Mouse (Mus musculus) hindbrain, embryonic 13.5 days (tissue): ENCODE measurements around the gene Krt7. TPM values are rescaled to one million over a fixed set of nuclear protein-coding genes. Genes with fewer than 3 reads are reported as not detected.

Experiments
- ATAC-seq: fragments of 200-750 bp; cut with Nextera tagmentation; 2 replicates; pipeline ENCODE4 v1.8.0; 2017; ENCODE audit warnings: moderate TSS enrichment; ENCODE audit not compliant: low FRiP score
- H3K27ac ChIP-seq: fragments of 300-500 bp; sonication (generic); 2 replicates; pipeline ENCODE4 v1.5.1; 2015; ENCODE audit warnings: inconsistent platforms, mild to moderate bottlenecking, moderate library complexity
- H3K27me3 ChIP-seq: fragments of 300-500 bp; sonication (generic); 2 replicates; pipeline ENCODE4 v1.6.1; 2015; ENCODE audit warnings: mild to moderate bottlenecking, inconsistent platforms
- H3K36me3 ChIP-seq: fragments of 300-500 bp; sonication (generic); 2 replicates; pipeline ENCODE4 v1.6.1; 2015; ENCODE audit warnings: mild to moderate bottlenecking, inconsistent platforms
- H3K4me1 ChIP-seq: fragments of 300-500 bp; sonication (generic); replicated peaks from 2 replicates; pipeline ENCODE4 v1.6.1; 2015; ENCODE audit warnings: inconsistent platforms
- H3K4me2 ChIP-seq: fragments of 300-500 bp; sonication (generic); 2 replicates; pipeline ENCODE4 v1.6.1; 2015; ENCODE audit warnings: inconsistent platforms, mild to moderate bottlenecking, moderate library complexity
- H3K4me3 ChIP-seq: fragments of 300-500 bp; sonication (generic); 2 replicates; pipeline ENCODE4 v1.5.1; 2015; ENCODE audit warnings: mild to moderate bottlenecking, inconsistent platforms
- H3K9ac ChIP-seq: fragments of 300-500 bp; sonication (generic); 2 replicates; pipeline ENCODE4 v1.6.1; 2015; ENCODE audit warnings: mild to moderate bottlenecking, inconsistent platforms
- H3K9me3 ChIP-seq: fragments of 300-500 bp; sonication (generic); 2 replicates; pipeline ENCODE4 v1.6.1; 2016; ENCODE audit warnings: inconsistent platforms
- WGBS: fragments of 180-500 bp; shearing (Covaris S2); methylation state at CpG from one replicate; pipeline ENCODE4 v1.1.7; 2015; 5-methylcytosine and 5-hydroxymethylcytosine counted together
- microRNA counts: library from miRNA; unstranded; fragments of <30 nt; microRNA quantifications from one replicate; lab custom pipeline; 2016
- microRNA-seq: library from miRNA; unstranded; fragments of <30 nt; microRNA quantifications from one replicate; pipeline ENCODE4, GENCODE M21; 2016
- polyA plus RNA-seq: library from polyadenylated mRNA; unstranded; fragments of >200 nt; fragmentation: Nextera tagmentation; extraction: Ambion mirVana; gene quantifications from 2 replicates; pipeline ENCODE4 v1.2.1, GENCODE M21; 2015

Krt7 gene
- polyA plus RNA-seq, 1 experiment from 2014 or later: 0.77 TPM

DNA sequence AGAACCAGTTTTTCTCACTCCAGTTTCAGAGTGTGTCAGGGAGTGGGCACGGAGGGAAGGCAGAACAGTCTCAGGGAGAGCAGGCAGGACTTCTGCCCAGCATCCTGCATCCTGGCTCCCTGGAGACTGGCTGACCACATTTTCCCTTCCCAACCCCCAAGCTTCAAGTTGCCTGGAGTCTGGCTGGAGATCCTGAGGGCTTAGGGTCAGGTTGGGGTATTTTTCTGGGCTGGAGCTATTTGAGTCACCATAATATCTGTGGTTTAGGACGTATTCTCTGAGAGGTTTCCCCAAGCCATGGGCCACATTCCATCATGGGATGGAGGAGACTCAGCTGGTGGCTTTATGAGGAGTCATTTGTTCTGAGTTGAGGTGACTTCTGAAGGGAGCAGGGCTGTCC lies 44.4 kb downstream of the Krt7 start:
- no peak for ATAC-seq
- peaks cover 17% of the 10 kb centered on the region for H3K4me1 ChIP-seq

DNA sequence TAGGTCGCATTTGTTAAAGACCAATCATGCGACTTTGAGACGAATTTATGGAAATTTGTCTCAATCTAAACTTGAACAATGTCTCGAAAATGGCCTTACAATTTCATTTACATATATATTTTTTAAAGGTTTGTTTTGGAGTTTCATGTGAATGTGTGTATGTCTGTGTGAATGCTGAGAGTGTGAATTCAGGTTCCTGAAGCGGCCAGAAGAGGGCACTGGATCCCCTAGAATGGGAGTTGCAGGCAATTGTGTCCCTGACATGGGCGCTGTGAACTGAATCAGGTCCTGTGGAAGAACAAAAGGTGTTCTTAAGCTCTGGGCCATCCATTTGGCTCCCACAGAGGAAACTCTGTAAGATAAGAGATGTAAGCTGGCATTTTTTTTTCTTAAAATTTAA lies 45.0 kb downstream of the Krt7 start:
- Histone ChIP-seq H3K4me3 (no peak overlapping the region), H3K9ac (no peak overlapping the region), H3K36me3 (no peaks in the 10 kb centered on the region), H3K27me3 (peaks cover 7% of the 10 kb centered on the region; the same call in 1 of the 2 replicates), H3K4me1 (peaks cover 17% of the 10 kb centered on the region), H3K27ac (no peak overlapping the region), H3K4me2 (no peak overlapping the region), H3K9me3 (no peaks in the 10 kb centered on the region)
- no peak for ATAC-seq
- WGBS: 89% methylated on average over 6 of the region's 6 CpGs

More for the DNA sequence above, 44.4 kb downstream of the Krt7 start:
- H3K27me3 ChIP-seq: peaks cover 7% of the 10 kb centered on the region; the same call in 1 of the 2 replicates
- H3K4me3 ChIP-seq: no peak overlapping the region
- H3K9ac ChIP-seq: no peak overlapping the region
- no peaks in the 10 kb centered on the region for H3K36me3 ChIP-seq
- 94% methylated on average over 2 of the region's 2 CpGs for WGBS
- no peak overlapping the region for H3K4me2 ChIP-seq
- H3K27ac ChIP-seq: no peak overlapping the region
- no peaks in the 10 kb centered on the region for H3K9me3 ChIP-seq

DNA sequence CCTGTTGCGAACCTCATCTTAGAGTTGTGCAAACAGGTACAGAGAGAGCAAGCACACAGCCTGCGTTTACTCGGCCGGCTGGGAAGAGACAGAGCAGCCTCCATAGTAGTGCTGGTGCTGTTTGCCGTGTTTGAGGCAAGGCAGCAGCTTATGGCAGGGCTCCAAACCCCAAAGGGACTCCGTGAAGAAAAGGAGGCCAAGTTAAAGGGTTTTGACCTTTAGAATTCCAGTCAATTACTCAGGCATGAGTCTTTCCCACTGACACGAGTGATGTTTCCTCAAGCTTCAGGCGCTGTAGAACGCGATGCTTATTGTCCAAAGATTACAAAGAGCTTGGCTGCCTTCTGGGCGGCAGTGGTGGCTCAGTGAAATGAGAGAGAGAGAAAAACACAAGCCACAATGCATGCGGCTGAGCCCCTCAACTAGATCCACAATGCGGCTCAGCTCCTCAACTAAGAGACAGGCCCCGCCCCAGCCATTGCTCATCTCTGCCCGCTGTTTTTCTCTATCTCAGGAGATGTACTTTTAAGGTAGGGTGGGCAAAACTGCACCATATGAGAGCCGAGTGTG lies 47.6 kb downstream of the Krt7 start:
- 42% methylated on average over 16 of the region's 16 CpGs for WGBS
- H3K9ac ChIP-seq: no peak overlapping the region

DNA sequence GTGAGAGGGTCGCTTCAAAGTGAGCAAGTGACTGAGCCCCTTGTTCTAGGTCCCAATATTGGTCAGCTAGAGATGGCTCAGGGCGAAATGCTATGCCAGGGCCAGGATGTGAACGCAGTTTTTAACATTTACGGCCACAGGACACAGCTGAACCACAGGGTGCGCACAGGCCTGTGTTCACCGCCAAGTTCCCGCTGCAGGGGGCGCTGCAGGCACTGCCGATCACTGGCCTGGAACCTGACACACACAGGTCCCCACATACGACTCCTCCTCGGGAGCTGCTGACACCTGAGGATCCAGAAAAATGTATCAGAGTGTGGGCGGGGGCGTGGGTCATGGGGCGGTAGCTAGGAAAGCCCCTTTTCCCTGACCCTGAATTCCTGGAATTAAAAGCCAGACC lies 48.4 kb downstream of the Krt7 start:
- H3K4me2 ChIP-seq: no peak overlapping the region
- no peaks in the 10 kb centered on the region for H3K9me3 ChIP-seq
- peaks cover 13% of the 10 kb centered on the region for H3K4me1 ChIP-seq
- H3K27ac ChIP-seq: no peak overlapping the region
- H3K9ac ChIP-seq: no peak overlapping the region
- WGBS: 86% methylated on average over 14 of the region's 14 CpGs
- 0 out of 2 replicates have a peak, but pooled peaks cover 4% of the 10 kb centered on the region for H3K27me3 ChIP-seq
- H3K4me3 ChIP-seq: no peak overlapping the region
- no peaks in the 10 kb centered on the region for H3K36me3 ChIP-seq
- no peak for ATAC-seq

More for the DNA sequence above, 47.6 kb downstream of the Krt7 start:
- Histone ChIP-seq H3K4me1 (peaks cover 13% of the 10 kb centered on the region), H3K4me2 (0 out of 2 replicates have a peak overlapping the region, but pooled peaks have one; percentile 2), H3K27me3 (0 out of 2 replicates have a peak, but pooled peaks cover 4% of the 10 kb centered on the region), H3K9me3 (no peaks in the 10 kb centered on the region), H3K36me3 (no peaks in the 10 kb centered on the region), H3K27ac (no peak overlapping the region), H3K4me3 (no peak overlapping the region)
- ATAC-seq: no peak

DNA sequence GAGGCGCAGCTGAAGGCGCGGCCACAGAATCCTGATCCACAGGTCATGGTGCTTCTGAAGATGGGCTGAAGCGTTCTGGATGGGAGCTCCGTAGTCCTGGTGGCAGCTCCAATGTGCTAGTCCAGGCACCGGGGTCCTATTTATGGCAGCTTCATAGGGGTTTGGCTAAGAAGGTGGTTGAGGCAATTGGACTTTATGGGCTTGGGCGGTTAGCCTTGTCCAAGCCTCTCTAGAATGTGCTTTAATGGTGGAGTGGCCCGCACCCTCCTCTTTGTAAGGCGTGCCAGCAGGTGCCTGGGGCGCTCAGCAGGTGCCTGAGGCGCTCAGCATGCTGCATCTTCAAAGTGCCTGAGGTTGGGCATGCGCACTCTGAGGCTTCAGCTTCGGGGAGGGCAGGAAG lies 52.8 kb downstream of the Krt7 start, which contains the start of gene Krt81:
Gene Krt81, minus strand, starts transcription at position 101 of the 400 bp plus-strand sequence.
- Histone ChIP-seq H3K9ac (no peak within 1 kb of the TSS), H3K9me3 (no peaks in the 10 kb centered on the region), H3K27ac (no peak within 1 kb of the TSS), H3K4me1 (peaks cover 7% of the 10 kb centered on the region), H3K4me2 (no peak within 1 kb of the TSS), H3K4me3 (no peak within 1 kb of the TSS), H3K27me3 (0 out of 2 replicates have a peak, but pooled peaks cover 4% of the 10 kb centered on the region), H3K36me3 (no peaks in the 10 kb centered on the region)
- no peak for ATAC-seq
- 88% methylated on average over 13 of the region's 13 CpGs for WGBS

DNA sequence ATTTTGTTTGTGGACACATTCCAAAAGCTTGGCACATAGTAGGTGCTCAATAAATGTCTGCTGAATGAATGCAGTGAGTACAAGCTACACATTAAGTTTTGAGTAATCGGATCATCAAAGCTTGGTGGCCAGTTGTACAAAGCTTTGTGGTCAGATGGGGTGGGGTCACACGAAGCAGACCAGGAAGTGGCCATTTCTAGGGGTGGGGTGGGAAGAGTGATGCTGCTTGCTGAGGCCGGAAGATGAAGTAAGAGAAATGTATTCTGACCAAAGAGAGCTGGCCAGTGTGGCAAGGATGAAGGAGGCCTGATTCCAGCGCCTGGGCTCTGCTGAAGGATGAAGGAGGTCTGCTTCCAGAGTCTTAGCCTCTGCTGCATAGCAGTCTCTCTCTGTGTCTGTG lies 58.2 kb downstream of the Krt7 start:
- Histone ChIP-seq H3K36me3 (no peaks in the 10 kb centered on the region), H3K4me1 (no peaks in the 10 kb centered on the region), H3K4me2 (no peak overlapping the region), H3K27me3 (no peaks in the 10 kb centered on the region), H3K9me3 (no peaks in the 10 kb centered on the region), H3K4me3 (no peak overlapping the region), H3K27ac (no peak overlapping the region), H3K9ac (no peak overlapping the region)
- 82% methylated on average over 4 of the region's 4 CpGs for WGBS
- no peak for ATAC-seq

DNA sequence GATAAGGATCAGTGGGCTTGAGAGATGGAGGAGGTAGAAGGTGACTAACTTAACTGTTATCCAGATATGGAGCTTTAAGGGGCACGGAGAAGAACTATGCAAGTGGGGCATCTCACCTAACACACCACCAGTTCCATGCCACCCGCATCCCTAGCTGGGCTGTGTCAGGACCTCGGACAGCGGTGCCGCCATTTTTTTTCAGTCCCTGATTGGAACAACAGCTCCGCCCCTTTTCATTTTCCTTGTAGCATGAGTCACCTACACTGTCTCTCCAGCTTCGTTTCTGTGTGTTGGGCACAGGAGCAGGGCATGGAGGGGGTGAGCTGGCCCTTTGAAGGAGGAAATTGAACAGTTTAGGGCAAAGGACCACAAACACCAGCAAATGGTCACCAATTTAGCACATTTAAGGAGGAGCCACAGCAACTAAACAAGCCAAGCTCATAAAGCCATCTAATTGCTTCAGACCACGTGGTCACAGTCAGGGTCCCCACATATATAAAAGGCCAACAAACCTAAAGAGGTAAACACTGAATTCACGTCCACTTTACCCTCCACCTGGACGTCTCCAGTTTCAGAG lies 62.2 kb downstream of the Krt7 start, which contains the start of gene Krt86:
Gene Krt86, plus strand, starts transcription at position 527 of the 577 bp plus-strand sequence.
- H3K4me3 ChIP-seq: no peak within 1 kb of the TSS
- H3K36me3 ChIP-seq: no peaks in the 10 kb centered on the region
- WGBS: 42% methylated on average over 10 of the region's 10 CpGs
- no peak within 1 kb of the TSS for H3K4me2 ChIP-seq
- no peaks in the 10 kb centered on the region for H3K4me1 ChIP-seq
- no peaks in the 10 kb centered on the region for H3K9me3 ChIP-seq
- no peak within 1 kb of the TSS for H3K9ac ChIP-seq
- no peak within 1 kb of the TSS for H3K27ac ChIP-seq
- ATAC-seq: no peak
- H3K27me3 ChIP-seq: 0 out of 2 replicates have a peak, but pooled peaks cover 7% of the 10 kb centered on the region

DNA sequence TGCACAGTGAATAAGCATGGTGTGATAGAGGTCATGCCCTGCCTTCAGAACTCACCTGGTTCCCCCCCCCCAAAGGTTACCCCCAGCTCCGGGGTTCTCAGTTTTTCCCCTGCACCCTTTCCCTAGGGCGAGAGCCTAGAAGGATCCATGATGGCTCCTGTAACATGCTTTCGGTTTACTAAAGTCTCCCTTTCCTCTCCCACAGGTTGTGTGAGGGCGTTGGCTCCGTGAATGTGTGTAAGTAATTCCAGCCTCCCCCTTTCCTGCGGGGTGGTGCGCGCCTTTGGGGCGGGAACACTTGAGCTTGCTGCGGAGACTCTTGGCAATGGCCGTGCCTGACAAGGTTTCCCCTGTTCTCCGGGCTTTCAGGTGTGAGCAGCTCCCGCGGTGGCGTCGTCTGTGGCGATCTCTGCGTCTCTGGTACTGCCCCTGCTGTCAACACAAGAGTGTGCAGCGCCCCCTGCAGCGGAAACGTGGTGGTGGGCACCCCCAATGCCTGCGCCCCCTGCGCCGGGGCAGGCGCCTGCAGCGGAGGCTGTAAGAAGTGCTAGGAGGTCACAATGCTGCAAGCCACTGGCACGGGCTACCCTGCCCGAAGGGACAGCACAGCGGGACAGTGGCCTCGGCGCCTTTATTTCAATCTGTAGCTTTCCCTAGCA lies 68.3 kb downstream of the Krt7 start:
- no peaks in the 10 kb centered on the region for H3K9me3 ChIP-seq
- peak overlapping the region; percentile 63 for H3K9ac ChIP-seq
- H3K27me3 ChIP-seq: 0 out of 2 replicates have a peak, but pooled peaks cover 12% of the 10 kb centered on the region
- no peak overlapping the region for H3K27ac ChIP-seq
- H3K36me3 ChIP-seq: no peaks in the 10 kb centered on the region
- 13% methylated on average over 31 of the region's 31 CpGs for WGBS
- no peak for ATAC-seq
- H3K4me2 ChIP-seq: peak overlapping the region; percentile 67
- H3K4me1 ChIP-seq: peaks cover 13% of the 10 kb centered on the region
- peak overlapping the region; percentile 31 for H3K4me3 ChIP-seq

DNA sequence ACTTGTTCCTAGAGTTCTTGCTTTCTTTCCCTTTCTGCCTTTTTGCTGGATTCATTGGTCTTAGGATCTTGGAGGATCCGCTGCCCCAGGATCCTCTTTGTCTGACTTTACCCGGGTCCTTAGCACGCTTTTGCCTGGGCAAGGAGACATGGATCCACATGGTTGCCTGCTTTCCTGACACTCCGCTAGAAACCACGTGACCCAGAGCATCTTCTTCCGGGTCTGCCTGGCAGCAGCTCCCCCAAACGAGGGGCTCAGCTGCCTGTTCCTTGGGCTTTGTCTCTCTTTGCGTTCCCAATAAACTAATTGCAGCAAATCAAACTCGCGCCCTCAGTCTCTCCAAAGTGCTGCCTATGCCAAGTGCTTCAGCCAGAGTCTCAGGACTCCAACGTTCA lies 68.8 kb downstream of the Krt7 start:
- WGBS: 30% methylated on average over 11 of the region's 11 CpGs
- no peak for ATAC-seq
- peak overlapping the region; percentile 63 for H3K9ac ChIP-seq
- H3K27ac ChIP-seq: no peak overlapping the region
- peak overlapping the region; percentile 67 for H3K4me2 ChIP-seq
- no peaks in the 10 kb centered on the region for H3K9me3 ChIP-seq
- 0 out of 2 replicates have a peak, but pooled peaks cover 12% of the 10 kb centered on the region for H3K27me3 ChIP-seq
- H3K4me1 ChIP-seq: peaks cover 13% of the 10 kb centered on the region
- H3K4me3 ChIP-seq: peak overlapping the region; percentile 31
- no peaks in the 10 kb centered on the region for H3K36me3 ChIP-seq

MicroRNAs within 50 kb of the gene (microRNA counts, 519-probe panel; counts per million panel counts)
- 51.3 counts per million for microRNA mmu-miR-1941-3p (lab: Ali Mortazavi, UCI)
- 51.3 counts per million for microRNA mmu-miR-1941-5p (lab: Ali Mortazavi, UCI)

Small RNA genes lying within 50 kb of the gene (microRNA-seq; reads per million reads assigned to microRNA genes)
- not detected for gene Mir1941

Other genes with a start within 250 kb of the Krt7 start
- 19.6 and 20.5 TPM in 2 replicates for gene Acvr1b, start 237.0 kb upstream of the Krt7 start, polyA plus RNA-seq
- 1.7 and 1.8 TPM in 2 replicates for gene Grasp, start 186.9 kb upstream of the Krt7 start, polyA plus RNA-seq
- gene Nr4a1, start 156.8 kb upstream of the Krt7 start, polyA plus RNA-seq: 4.9 and 5.0 TPM in 2 replicates
- 82.9 and 84.6 TPM in 2 replicates for gene Atg101, start 126.8 kb upstream of the Krt7 start, polyA plus RNA-seq
- 0.56 and 0.66 TPM in 2 replicates for gene 6030408B16Rik, start 117.8 kb upstream of the Krt7 start, polyA plus RNA-seq
- gene Krt80, start 40.9 kb upstream of the Krt7 start, polyA plus RNA-seq: 0.09 and 0.10 TPM in 2 replicates
- gene Krt87, start 27.8 kb downstream of the Krt7 start, polyA plus RNA-seq: 0.19 and 0.23 TPM in 2 replicates
- not detected in 2 replicates for gene Krt88, start 36.7 kb downstream of the Krt7 start, polyA plus RNA-seq
- not detected in 2 replicates for gene Krt81, start 52.7 kb downstream of the Krt7 start, polyA plus RNA-seq
- not detected in 2 replicates for gene Krt86, start 62.4 kb downstream of the Krt7 start, polyA plus RNA-seq
- gene Krt83, start 80.5 kb downstream of the Krt7 start, polyA plus RNA-seq: not detected in 2 replicates
- not detected in 2 replicates for gene Gm49425, start 106.2 kb downstream of the Krt7 start, polyA plus RNA-seq
- gene Krt84, start 121.8 kb downstream of the Krt7 start, polyA plus RNA-seq: 0.16 TPM in 1 of 2 replicates, not detected in the other
- gene Krt82, start 139.6 kb downstream of the Krt7 start, polyA plus RNA-seq: not detected in 2 replicates
- 0.08 TPM in 1 of 2 replicates, not detected in the other for gene Krt90, start 151.9 kb downstream of the Krt7 start, polyA plus RNA-seq
- gene Krt75, start 162.9 kb downstream of the Krt7 start, polyA plus RNA-seq: 0.05 and 0.13 TPM in 2 replicates
- not detected in 2 replicates for gene Gm5414, start 217.1 kb downstream of the Krt7 start, polyA plus RNA-seq
- not detected in 2 replicates for gene Gm5478, start 236.3 kb downstream of the Krt7 start, polyA plus RNA-seq